Mouse (Mus musculus): ENCODE measurements around the gene Dok1. TPM values are rescaled to one million over a fixed set of nuclear protein-coding genes. Genes with fewer than 3 reads are reported as not detected.
A peak's percentile ranks its signal among the peaks of the same experiment; 100 is the strongest.

Dok1 gene
- polyA plus RNA-seq, 1 experiment from 2014 or later = 13.7 TPM

DNA sequence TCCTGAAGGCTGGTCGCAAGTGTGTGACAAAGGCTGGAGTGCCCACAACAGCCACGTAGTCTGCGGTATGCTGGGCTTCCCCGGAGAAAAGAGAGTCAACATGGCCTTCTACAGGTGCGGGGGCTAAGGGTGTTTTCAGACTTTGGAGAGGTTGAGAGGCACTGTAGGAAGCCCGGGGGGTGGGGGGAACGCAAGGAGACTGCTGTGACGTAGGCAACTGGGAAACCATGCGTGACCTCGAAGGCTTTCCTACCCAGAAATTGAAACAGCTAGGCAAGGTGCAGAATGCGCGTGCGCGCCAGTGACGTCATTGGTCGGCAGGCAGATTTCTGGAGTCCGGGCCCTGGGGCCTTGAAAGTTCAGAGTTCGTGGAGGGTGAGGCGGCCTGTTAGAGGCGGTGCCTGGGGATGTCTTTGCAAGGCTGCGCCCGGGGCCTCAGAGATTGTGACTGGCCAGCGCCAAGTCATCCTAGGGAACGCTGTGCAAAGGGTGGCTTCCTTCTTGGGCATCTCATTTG is 5.3 kb upstream of the Dok1 start:
- Histone ChIP-seq H3K4me1 (replicated peaks; ENCODE audit: insufficient read depth, low read length) (no peaks in the 10 kb centered on the region; the same call in none of the 2 replicates), H3K36me3 (ENCODE audit: insufficient read depth, low read length) (no peaks in the 10 kb centered on the region), H3K9me3 (replicated peaks; ENCODE audit: low read length) (no peaks in the 10 kb centered on the region), H3K4me2 (ENCODE audit: low read length) (peak overlapping the region; percentile 41), H3K27ac (no peak overlapping the region), H3K9ac (ENCODE audit: low read depth, low read length) (0 out of 2 replicates have a peak overlapping the region, but pooled peaks have one; percentile 32), H3K27me3 (ENCODE audit: insufficient read depth, low read length) (no peaks in the 10 kb centered on the region), H3K4me3 (replicated peaks; ENCODE audit: low read depth, low read length) (no peak overlapping the region)
- 14% methylated on average over 24 of the region's 24 CpGs for WGBS
- ATAC-seq (replicated peaks; ENCODE audit: low FRiP score, low read depth) = peak; percentile 74
- peak; percentile 83 for DNase-seq (ENCODE audit: low spot score)
- TF ChIP-seq CTCF (IDR thresholded peaks at IDR 0.05; ENCODE audit: low read depth) = no peak

DNA sequence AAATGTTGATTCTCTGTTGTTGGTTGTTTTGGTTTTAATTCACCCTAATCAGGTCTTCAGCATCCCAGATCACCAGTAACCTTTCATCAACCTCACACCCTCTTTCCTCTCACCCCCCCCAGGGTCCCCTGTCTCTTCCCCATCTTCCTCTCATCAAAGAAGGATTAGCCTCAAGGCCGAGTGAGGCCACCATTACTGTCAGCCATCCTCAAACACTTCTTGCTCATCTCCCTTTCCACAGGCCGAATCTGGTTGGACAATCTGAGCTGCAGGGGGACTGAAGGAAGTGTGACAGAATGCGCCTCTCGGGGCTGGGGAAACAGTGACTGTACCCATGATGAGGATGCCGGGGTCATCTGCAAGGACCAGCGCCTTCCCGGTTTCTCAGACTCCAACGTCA is 3.9 kb upstream of the Dok1 start:
- ATAC-seq (replicated peaks; ENCODE audit: low FRiP score, low read depth) (no peak), DNase-seq (ENCODE audit: low spot score) (no peak)
- WGBS = 87% methylated on average over 8 of the region's 8 CpGs
- no peak overlapping the region for H3K27ac ChIP-seq
- no peak for TF ChIP-seq CTCF (IDR thresholded peaks at IDR 0.05; ENCODE audit: low read depth)
- no peak overlapping the region for H3K4me2 ChIP-seq (ENCODE audit: low read length)
- peaks cover under 1% of the 10 kb centered on the region for H3K4me1 ChIP-seq (replicated peaks; ENCODE audit: insufficient read depth, low read length)
- H3K9ac ChIP-seq (ENCODE audit: low read depth, low read length) = no peak overlapping the region
- H3K36me3 ChIP-seq (ENCODE audit: insufficient read depth, low read length) = no peaks in the 10 kb centered on the region
- no peaks in the 10 kb centered on the region for H3K27me3 ChIP-seq (ENCODE audit: insufficient read depth, low read length)
- H3K9me3 ChIP-seq (replicated peaks; ENCODE audit: low read length) = no peaks in the 10 kb centered on the region
- H3K4me3 ChIP-seq (replicated peaks; ENCODE audit: low read depth, low read length) = no peak overlapping the region

DNA sequence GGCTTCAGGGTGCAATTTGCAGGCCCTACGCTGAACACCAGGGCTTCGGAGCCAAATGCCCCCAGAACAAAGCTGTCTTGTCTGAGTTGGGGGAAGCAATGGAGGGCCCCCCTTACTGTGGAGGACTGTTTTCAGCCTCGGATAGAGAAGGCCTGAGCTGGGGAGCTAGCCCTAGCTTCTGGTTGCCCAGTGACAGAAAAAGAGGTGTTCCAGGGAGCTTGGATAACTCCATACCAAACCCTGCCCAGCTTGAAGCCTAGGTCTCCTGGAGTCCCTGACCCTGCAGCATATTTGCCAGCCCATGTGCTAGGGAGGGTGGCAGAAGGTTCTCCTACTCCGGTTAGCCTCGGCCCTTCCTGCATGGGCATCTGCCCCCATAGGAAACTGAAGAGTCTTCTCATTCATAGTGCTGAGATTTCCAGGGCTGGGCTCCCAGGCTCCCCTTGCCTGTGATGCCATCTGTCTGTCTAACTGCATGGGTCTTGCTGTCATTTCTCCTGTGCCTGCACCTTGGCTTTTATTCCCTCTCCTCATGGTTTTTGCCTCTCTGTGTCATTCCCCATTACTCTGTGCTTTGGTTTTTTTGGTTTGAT is 1.3 kb upstream of the Dok1 start:
- no peaks in the 10 kb centered on the region for H3K27me3 ChIP-seq (ENCODE audit: insufficient read depth, low read length)
- H3K4me1 ChIP-seq (replicated peaks; ENCODE audit: insufficient read depth, low read length) = peaks cover 3% of the 10 kb centered on the region
- WGBS = 33% methylated on average over 5 of the region's 5 CpGs
- peak overlapping the region; percentile 92 for H3K27ac ChIP-seq
- ATAC-seq (replicated peaks; ENCODE audit: low FRiP score, low read depth) (no peak), DNase-seq (ENCODE audit: low spot score) (no peak)
- peak overlapping the region; percentile 53 for H3K9ac ChIP-seq (ENCODE audit: low read depth, low read length)
- TF ChIP-seq CTCF (IDR thresholded peaks at IDR 0.05; ENCODE audit: low read depth) = no peak
- H3K4me3 ChIP-seq (replicated peaks; ENCODE audit: low read depth, low read length) = peak overlapping the region; percentile 64
- H3K9me3 ChIP-seq (replicated peaks; ENCODE audit: low read length) = no peaks in the 10 kb centered on the region
- H3K4me2 ChIP-seq (ENCODE audit: low read length) = peak overlapping the region; percentile 82
- no peaks in the 10 kb centered on the region for H3K36me3 ChIP-seq (ENCODE audit: insufficient read depth, low read length)

DNA sequence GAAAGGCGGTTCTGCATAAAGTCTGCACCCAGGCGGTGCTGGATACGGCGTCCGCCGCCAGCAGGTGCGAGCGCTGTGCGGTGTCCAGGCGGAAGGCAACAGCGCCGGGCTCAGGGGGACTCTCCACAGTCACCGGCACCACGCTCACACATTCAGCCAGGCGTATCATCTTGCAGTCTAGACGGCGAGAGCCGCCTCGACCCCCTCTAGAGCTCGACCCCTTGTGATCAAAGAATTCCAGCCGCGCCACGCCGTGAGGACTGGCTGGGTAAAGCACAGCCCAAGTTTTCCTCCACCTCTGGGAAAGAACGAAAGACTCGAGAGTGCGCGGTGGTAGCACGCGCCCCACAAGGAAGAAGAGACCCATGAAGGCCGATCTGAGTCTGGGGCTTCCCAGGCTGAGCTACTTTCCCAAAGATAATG is 491 bp downstream of the Dok1 start:
- under 1% methylated on average over 31 of the region's 31 CpGs for WGBS
- H3K4me3 ChIP-seq (replicated peaks; ENCODE audit: low read depth, low read length) = peak overlapping the region; percentile 64
- H3K4me1 ChIP-seq (replicated peaks; ENCODE audit: insufficient read depth, low read length) = peaks cover 3% of the 10 kb centered on the region; the same call in 1 of the 2 replicates
- ATAC-seq (replicated peaks; ENCODE audit: low FRiP score, low read depth) = peak; percentile 56
- H3K36me3 ChIP-seq (ENCODE audit: insufficient read depth, low read length) = no peaks in the 10 kb centered on the region
- no peaks in the 10 kb centered on the region for H3K27me3 ChIP-seq (ENCODE audit: insufficient read depth, low read length)
- H3K9me3 ChIP-seq (replicated peaks; ENCODE audit: low read length) = no peaks in the 10 kb centered on the region
- H3K27ac ChIP-seq = peak overlapping the region; percentile 92
- TF ChIP-seq CTCF (IDR thresholded peaks at IDR 0.05; ENCODE audit: low read depth) = peak; percentile 32
- H3K4me2 ChIP-seq (ENCODE audit: low read length) = peak overlapping the region; percentile 82
- DNase-seq (ENCODE audit: low spot score) = peak; percentile 67
- peak overlapping the region; percentile 51 for H3K9ac ChIP-seq (ENCODE audit: low read depth, low read length)

DNA sequence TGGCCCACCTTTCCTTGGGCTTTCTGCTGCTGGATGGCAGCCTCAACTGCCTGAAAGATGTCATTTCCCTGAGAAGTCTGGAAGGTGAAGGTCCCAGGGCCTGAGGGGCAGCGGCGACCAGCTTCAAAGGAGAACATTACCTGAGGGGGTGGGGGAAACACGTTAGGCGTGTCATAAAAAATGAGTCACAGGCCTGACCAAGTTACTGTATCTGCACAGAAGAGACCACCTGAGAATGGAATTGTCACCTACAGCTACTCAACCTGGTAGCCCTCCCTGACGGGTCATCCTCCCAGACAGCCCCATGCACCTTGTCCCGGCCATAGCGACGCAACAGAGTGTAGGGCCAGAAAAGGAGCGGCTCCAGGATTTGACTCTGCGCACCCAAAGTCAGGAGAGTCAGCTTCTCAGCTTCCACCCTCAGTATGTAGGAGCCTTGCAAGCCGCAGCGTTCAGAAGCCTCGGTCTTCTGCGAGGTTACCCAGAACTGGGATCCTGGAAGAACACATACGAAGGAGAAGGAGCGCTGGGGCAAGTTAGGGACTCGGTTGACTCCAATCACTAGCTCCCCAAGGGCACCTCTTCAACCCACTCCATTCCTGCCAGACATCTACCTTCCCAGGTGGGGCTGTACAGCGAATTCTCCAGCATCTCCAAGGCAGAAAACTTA is 1.2 kb downstream of the Dok1 start:
- Histone ChIP-seq H3K27ac (no peak overlapping the region), H3K36me3 (ENCODE audit: insufficient read depth, low read length) (no peaks in the 10 kb centered on the region), H3K4me2 (ENCODE audit: low read length) (peak overlapping the region; percentile 82), H3K9ac (ENCODE audit: low read depth, low read length) (no peak overlapping the region), H3K27me3 (ENCODE audit: insufficient read depth, low read length) (no peaks in the 10 kb centered on the region), H3K9me3 (replicated peaks; ENCODE audit: low read length) (no peaks in the 10 kb centered on the region), H3K4me1 (replicated peaks; ENCODE audit: insufficient read depth, low read length) (peaks cover 3% of the 10 kb centered on the region; the same call in 1 of the 2 replicates), H3K4me3 (replicated peaks; ENCODE audit: low read depth, low read length) (peak overlapping the region; percentile 64)
- WGBS = 43% methylated on average over 18 of the region's 18 CpGs
- ATAC-seq (replicated peaks; ENCODE audit: low FRiP score, low read depth) (no peak), DNase-seq (ENCODE audit: low spot score) (no peak)
- no peak for TF ChIP-seq CTCF (IDR thresholded peaks at IDR 0.05; ENCODE audit: low read depth)

DNA sequence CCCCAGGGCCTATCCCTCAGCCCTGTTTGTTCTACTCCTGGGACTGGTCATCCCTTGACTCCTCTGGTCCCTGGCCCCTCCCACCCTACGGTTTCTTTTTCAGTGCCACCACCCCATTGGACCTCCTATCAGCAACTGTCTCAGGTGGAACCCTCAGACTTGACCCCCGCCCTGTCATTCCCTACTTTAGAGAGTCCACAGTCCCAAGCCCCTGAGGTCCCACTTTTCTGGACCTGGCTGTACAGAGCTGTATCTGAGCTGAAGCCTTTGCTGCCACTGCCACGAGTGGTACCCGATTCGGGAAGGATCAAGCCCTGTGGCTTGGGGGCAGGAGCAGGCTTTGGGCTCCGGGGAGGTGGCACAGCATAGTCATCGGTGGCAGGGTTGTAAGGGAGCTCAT is 2.2 kb downstream of the Dok1 start:
- 77% methylated on average over 7 of the region's 7 CpGs for WGBS
- TF ChIP-seq CTCF (IDR thresholded peaks at IDR 0.05; ENCODE audit: low read depth) = no peak
- no peak for DNase-seq (ENCODE audit: low spot score)

More for the DNA sequence above, 2.2 kb downstream of the Dok1 start:
- Histone ChIP-seq H3K4me2 (ENCODE audit: low read length) (no peak overlapping the region), H3K4me3 (replicated peaks; ENCODE audit: low read depth, low read length) (no peak overlapping the region), H3K36me3 (ENCODE audit: insufficient read depth, low read length) (no peaks in the 10 kb centered on the region), H3K27me3 (ENCODE audit: insufficient read depth, low read length) (no peaks in the 10 kb centered on the region), H3K9me3 (replicated peaks; ENCODE audit: low read length) (no peaks in the 10 kb centered on the region), H3K4me1 (replicated peaks; ENCODE audit: insufficient read depth, low read length) (peaks cover 3% of the 10 kb centered on the region; the same call in 1 of the 2 replicates), H3K9ac (ENCODE audit: low read depth, low read length) (no peak overlapping the region), H3K27ac (no peak overlapping the region)
- ATAC-seq (replicated peaks; ENCODE audit: low FRiP score, low read depth) = no peak

All from kidney, postnatal 0 days (tissue).